Mouse (Mus musculus): Measurements from ENCODE around the gene Arap1. TPM values are rescaled to one million over a fixed set of nuclear protein-coding genes. Genes with fewer than 3 reads are reported as not detected.

Gene Arap1
- total and polyA plus RNA-seq, 3 experiments, result 21.2 to 46.1 (median 38.5) TPM

GRCm38 (mm10) chr7:101382378-101382777, 34.5 kb downstream of the Arap1 start (continued):
- no peak for TF ChIP-seq ZNF384 (IDR thresholded peaks at IDR 0.05; ENCODE audit: low read depth, low read length)
- no peak for TF ChIP-seq UBTF (IDR thresholded peaks at IDR 0.05; ENCODE audit: low read depth, low read length)
- no peak for TF ChIP-seq SIN3A (IDR thresholded peaks at IDR 0.05; ENCODE audit: low read length)
- no peak for TF ChIP-seq NELFE (IDR thresholded peaks at IDR 0.05; ENCODE audit: low read depth, low read length)
- no peak for TF ChIP-seq TCF12 (IDR thresholded peaks at IDR 0.05; ENCODE audit: low read depth, low read length)
- no peak for TF ChIP-seq POLR2AphosphoS2 (IDR thresholded peaks at IDR 0.05; ENCODE audit: low read depth, low read length)
- no peak for TF ChIP-seq ZC3H11A (IDR thresholded peaks at IDR 0.05; ENCODE audit: low read depth, low read length)
- TF ChIP-seq PAX5 (IDR thresholded peaks at IDR 0.05; ENCODE audit: low read length), result no peak
- TF ChIP-seq NRF1 (IDR thresholded peaks at IDR 0.05; ENCODE audit: low read depth, low read length), result no peak
- peak; percentile 34; the same call in 1 of the 2 replicates for TF ChIP-seq IRF4 (IDR thresholded peaks at IDR 0.05; ENCODE audit: low read depth, low read length)
- no peak; the same call in 1 of the 2 replicates for TF ChIP-seq MEF2A (IDR thresholded peaks at IDR 0.05; ENCODE audit: borderline replicate concordance, low read depth, low read length)
- peak; percentile 70 for TF ChIP-seq ETS1 (conservative IDR thresholded peaks at IDR 0.05; ENCODE audit: low read depth, low read length)
- TF ChIP-seq USF2 (conservative IDR thresholded peaks at IDR 0.05; ENCODE audit: low read depth, low read length), result no peak

- in situ Hi-C loops (cut with MboI; ENCODE audit: low pct_ligation_motif_present, low pct_unique_long_range_greater_than_20kb, low sequenced_read_pairs), result no loop called here
- dilution Hi-C loops (cut with MboI; ENCODE audit: extremely low pct_ligation_motif_present, extremely low pct_unique_long_range_greater_than_20kb, low sequenced_read_pairs), result no loop called here
- H3K4me1 ChIP-seq (ENCODE audit: control insufficient read depth in 1 of 2, insufficient read depth in 2 of 2), result peaks cover 45 to 68% of the 10 kb centered on the region in 2 experiments
- TF ChIP-seq BHLHE40 (IDR thresholded peaks at IDR 0.05; ENCODE audit: low read depth, low read length) (no peak), MAFK (IDR thresholded peaks at IDR 0.05; ENCODE audit: insufficient replicate concordance, low read length) (no peak), SMC3 (IDR thresholded peaks at IDR 0.05; ENCODE audit: low read depth, low read length) (no peak), GABPA (IDR thresholded peaks at IDR 0.05; ENCODE audit: insufficient replicate concordance, low read depth, low read length) (no peak), CHD1 (IDR thresholded peaks at IDR 0.05; ENCODE audit: low read depth, low read length) (no peak), USF2 (conservative IDR thresholded peaks at IDR 0.05; ENCODE audit: low read depth, low read length) (no peak), ZKSCAN1 (IDR thresholded peaks at IDR 0.05; ENCODE audit: borderline replicate concordance, low read depth, low read length) (no peak), RAD21 (IDR thresholded peaks at IDR 0.05; ENCODE audit: low read depth, low read length) (no peak), MEF2A (IDR thresholded peaks at IDR 0.05; ENCODE audit: borderline replicate concordance, low read depth, low read length) (no peak), ETS1 (conservative IDR thresholded peaks at IDR 0.05; ENCODE audit: low read depth, low read length) (no peak), PAX5 (IDR thresholded peaks at IDR 0.05; ENCODE audit: low read length) (no peak), POLR2A (IDR thresholded peaks at IDR 0.05; ENCODE audit: low read depth, low read length) (no peak), ZC3H11A (IDR thresholded peaks at IDR 0.05; ENCODE audit: low read depth, low read length) (no peak), ELF1 (IDR thresholded peaks at IDR 0.05; ENCODE audit: low read depth, low read length) (no peak), ZMIZ1 (IDR thresholded peaks at IDR 0.05; ENCODE audit: low read depth, low read length) (no peak), JUND (conservative IDR thresholded peaks at IDR 0.05; ENCODE audit: low read depth, low read length) (no peak), POLR2AphosphoS2 (IDR thresholded peaks at IDR 0.05; ENCODE audit: low read depth, low read length) (no peak)
- no peak overlapping the region for H3K4me3 ChIP-seq (replicated peaks in 1 of 3; ENCODE audit: low read depth in 2 of 3, low read length in 2 of 3, poor library complexity in 1 of 3)
- H3K9me3 ChIP-seq (replicated peaks; ENCODE audit: low read length), result no peaks in the 10 kb centered on the region
- H3K27me3 ChIP-seq (replicated peaks), result no peaks in the 10 kb centered on the region
- H3K4me2 ChIP-seq (ENCODE audit: insufficient read depth, low read depth, poor library complexity, severe bottlenecking), result no peak overlapping the region
- H3K79me2 ChIP-seq (replicated peaks; ENCODE audit: control insufficient read depth, extremely low read depth, insufficient read depth, poor library complexity, severe bottlenecking), result peaks cover 2% of the 10 kb centered on the region
- no peak overlapping the region for H3K9ac ChIP-seq (ENCODE audit: insufficient read depth, low read depth)
- peaks cover 27 to 83% of the 10 kb centered on the region in 2 experiments for H3K36me3 ChIP-seq (replicated peaks in 1 of 2; ENCODE audit: control insufficient read depth in 1 of 2, insufficient read depth in 1 of 2, low read length in 1 of 2)
- no peak for DNase-seq (ENCODE audit: extremely low read depth)
- H3K27ac ChIP-seq (ENCODE audit: insufficient read depth, low read depth), result no peak overlapping the region
Observed at GRCm38 (mm10) chr7:101383756-101384155, 35.9 kb downstream of the Arap1 start.

All from CH12.LX (cell line).